Mouse (Mus musculus) cortical plate, adult 2 months (tissue): ENCODE results near the gene Gm9376.

Experiments
- CTCF ChIP-seq: fragments of 200-500 bp; IDR thresholded peaks from 2 replicates; pipeline ENCODE4 v1.5.1; 2011; ENCODE audit warnings: mild to moderate bottlenecking, control low read depth, low read length; ENCODE audit not compliant: insufficient read depth; ENCODE audit errors: extremely low read depth
- POLR2A ChIP-seq: fragments of 200-500 bp; IDR thresholded peaks from 2 replicates; pipeline ENCODE4 v1.6.1; 2011; ENCODE audit warnings: mild to moderate bottlenecking, low read length, control low read depth; ENCODE audit not compliant: insufficient read depth; ENCODE audit errors: extremely low read depth

- TF ChIP-seq POLR2A (no peak), CTCF (no peak)
Observed at GRCm38 (mm10) chr14:118282917-118283316, 16.2 kb downstream of the Gm9376 start.
